ENCODE assay signal across 8 mouse cellular contexts in the genomic region with DNA sequence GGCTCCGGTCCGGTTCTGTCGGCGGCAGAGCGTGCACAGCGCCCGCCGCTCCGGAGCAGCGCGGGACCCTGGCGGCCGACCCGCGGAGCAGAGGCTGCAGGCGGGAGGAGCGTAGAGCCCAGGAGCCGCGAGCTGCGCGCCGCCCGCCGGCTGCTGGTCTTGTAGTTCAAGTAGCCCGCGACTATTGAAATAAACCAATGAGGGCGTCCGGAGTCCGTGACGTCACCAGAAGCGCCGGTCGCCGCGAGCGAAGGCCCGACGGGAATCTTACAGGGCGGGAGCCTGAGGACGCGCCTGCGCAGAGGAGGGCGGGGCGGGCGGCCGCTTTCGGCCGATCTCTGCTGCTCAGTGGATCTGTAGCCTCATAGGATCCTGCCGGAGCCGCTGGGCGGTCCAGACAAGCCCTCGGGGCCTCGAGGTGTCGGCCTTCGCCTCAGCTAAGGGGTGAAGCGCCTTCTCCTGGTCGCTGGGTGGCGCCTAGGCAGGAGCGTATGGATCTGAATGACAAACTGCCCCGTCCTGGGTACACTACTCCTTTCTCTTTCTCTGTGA. TPM values are rescaled to one million over a fixed set of nuclear protein-coding genes. Genes with fewer than 3 reads are reported as not detected.
DNase-seq lines count a peak whose midpoint lies in the region; ATAC-seq and TF ChIP-seq lines count a peak whose summit lies in the region.

A gene (minus strand): TSS at position 324 of the 552 bp plus-strand sequence.

- peak within 1 kb of the TSS; percentile 95 for H3K4me2 ChIP-seq in heart, embryonic 12.5 days
- H3K4me2 ChIP-seq in kidney, postnatal 0 days (ENCODE audit: low read length): peak within 1 kb of the TSS; percentile 97
- H3K4me2 ChIP-seq in liver, embryonic 11.5 days: peak within 1 kb of the TSS; percentile 89
- H3K4me2 ChIP-seq in stomach, embryonic 14.5 days (replicated peaks; ENCODE audit: low read depth, low read length): peak within 1 kb of the TSS; percentile 73

- H3K4me1 ChIP-seq in heart, embryonic 12.5 days (replicated peaks): peaks cover 20% of the 10 kb centered on the region
- H3K4me1 ChIP-seq in kidney, postnatal 0 days (replicated peaks; ENCODE audit: insufficient read depth, low read length): peaks cover 14% of the 10 kb centered on the region
- peaks cover 11% of the 10 kb centered on the region; the same call in 1 of the 2 replicates for H3K4me1 ChIP-seq in liver, embryonic 11.5 days (replicated peaks; ENCODE audit: control insufficient read depth, insufficient read depth, low read length)
- peaks cover 6% of the 10 kb centered on the region; the same call in 1 of the 2 replicates for H3K4me1 ChIP-seq in stomach, embryonic 14.5 days (ENCODE audit: control insufficient read depth, insufficient read depth, low read length)

- no peaks in the 10 kb centered on the region for H3K9me3 ChIP-seq in heart, embryonic 12.5 days (replicated peaks)
- H3K9me3 ChIP-seq in kidney, postnatal 0 days (replicated peaks; ENCODE audit: low read length): no peaks in the 10 kb centered on the region
- H3K9me3 ChIP-seq in liver, embryonic 11.5 days (ENCODE audit: control insufficient read depth, low read length): no peaks in the 10 kb centered on the region
- H3K9me3 ChIP-seq in stomach, embryonic 14.5 days (ENCODE audit: control insufficient read depth, low read depth, low read length): no peaks in the 10 kb centered on the region

- H3K27me3 ChIP-seq in heart, embryonic 12.5 days (replicated peaks): no peaks in the 10 kb centered on the region
- H3K27me3 ChIP-seq in kidney, postnatal 0 days (ENCODE audit: insufficient read depth, low read length): no peaks in the 10 kb centered on the region
- no peaks in the 10 kb centered on the region for H3K27me3 ChIP-seq in liver, embryonic 11.5 days (replicated peaks; ENCODE audit: control insufficient read depth, insufficient read depth, low read length)
- H3K27me3 ChIP-seq in stomach, embryonic 14.5 days (ENCODE audit: control insufficient read depth, insufficient read depth, low read length): no peaks in the 10 kb centered on the region

- TF ChIP-seq CTCF in kidney, postnatal 0 days (IDR thresholded peaks at IDR 0.05; ENCODE audit: low read depth): peak; percentile 76

- H3K36me3 ChIP-seq in heart, embryonic 12.5 days: peaks cover 24% of the 10 kb centered on the region
- H3K36me3 ChIP-seq in kidney, postnatal 0 days (ENCODE audit: insufficient read depth, low read length): peaks cover 14% of the 10 kb centered on the region; the same call in 1 of the 2 replicates
- peaks cover 20% of the 10 kb centered on the region for H3K36me3 ChIP-seq in liver, embryonic 11.5 days (ENCODE audit: control insufficient read depth, insufficient read depth, low read length)
- H3K36me3 ChIP-seq in stomach, embryonic 14.5 days (ENCODE audit: control insufficient read depth, insufficient read depth, low read length): peaks cover 28% of the 10 kb centered on the region

- peak; percentile 94 for ATAC-seq in erythroid progenitor cell, adult 5-6 weeks (replicated peaks; ENCODE audit: low FRiP score, poor library complexity, severe bottlenecking)
- ATAC-seq in heart, embryonic 12.5 days (ENCODE audit: insufficient number of reproducible peaks, low FRiP score): peak; percentile 100
- ATAC-seq in kidney, postnatal 0 days (replicated peaks; ENCODE audit: low FRiP score, low read depth): peak; percentile 100
- peak; percentile 98 for ATAC-seq in liver, embryonic 11.5 days (replicated peaks; ENCODE audit: low FRiP score)
- ATAC-seq in stomach, embryonic 14.5 days (ENCODE audit: insufficient number of reproducible peaks, insufficient read depth, low FRiP score, low read depth): peak; percentile 100

- peak; percentile 99 for DNase-seq in CD4-positive helper T cell, adult 2 months (ENCODE audit: low read depth, low spot score)
- DNase-seq in brain, embryonic 18.5 days (ENCODE audit: low read depth, low spot score): peak; percentile 78
- peak; percentile 98 for DNase-seq in kidney, postnatal 0 days (ENCODE audit: low spot score)
- peak; percentile 97 for DNase-seq in liver, embryonic 11.5 days (ENCODE audit: low spot score)
- peak; percentile 97 for DNase-seq in naive thymus-derived CD4-positive, alpha-beta T cell, adult 2 months (ENCODE audit: low read depth)

- peak within 1 kb of the TSS; percentile 98 for H3K4me3 ChIP-seq in heart, embryonic 12.5 days
- peak within 1 kb of the TSS; percentile 75 for H3K4me3 ChIP-seq in kidney, postnatal 0 days (replicated peaks; ENCODE audit: low read depth, low read length)
- peak within 1 kb of the TSS; percentile 98 for H3K4me3 ChIP-seq in liver, embryonic 11.5 days (ENCODE audit: low read depth, low read length)
- H3K4me3 ChIP-seq in stomach, embryonic 14.5 days (ENCODE audit: low read depth, low read length): peak within 1 kb of the TSS; percentile 91

- peak within 1 kb of the TSS; percentile 95 for H3K9ac ChIP-seq in heart, embryonic 12.5 days
- H3K9ac ChIP-seq in kidney, postnatal 0 days (ENCODE audit: low read depth, low read length): peak within 1 kb of the TSS; percentile 76
- peak within 1 kb of the TSS; percentile 99 for H3K9ac ChIP-seq in liver, embryonic 11.5 days (ENCODE audit: low read depth, low read length)
- H3K9ac ChIP-seq in stomach, embryonic 14.5 days (replicated peaks; ENCODE audit: low read depth, low read length): peak within 1 kb of the TSS; percentile 85

- H3K27ac ChIP-seq in heart, embryonic 12.5 days (ENCODE audit: poor library complexity, severe bottlenecking): peak within 1 kb of the TSS; percentile 86
- peak within 1 kb of the TSS; percentile 66 for H3K27ac ChIP-seq in kidney, postnatal 0 days
- peak within 1 kb of the TSS; percentile 92 for H3K27ac ChIP-seq in liver, embryonic 11.5 days (ENCODE audit: low read depth, low read length)
- H3K27ac ChIP-seq in stomach, embryonic 14.5 days (ENCODE audit: low read length): peak within 1 kb of the TSS; percentile 79

- under 1% methylated on average over 57 of the region's 60 CpGs for WGBS in heart, embryonic 12.5 days
- WGBS in kidney, postnatal 0 days: under 1% methylated on average over 60 of the region's 60 CpGs
- under 1% methylated on average over 60 of the region's 60 CpGs for WGBS in liver, embryonic 11.5 days
- WGBS in stomach, embryonic 14.5 days: 0% methylated on average over 60 of the region's 60 CpGs

RNA-seq across cellular contexts. Expression of the gene that starts here (rescaled TPM):
- total RNA-seq in erythroid progenitor cell, adult 5-6 weeks (2015; ENCODE audit: low replicate concordance): 790 and 816 TPM in 2 replicates
- total RNA-seq in erythroid progenitor cell, adult 5-6 weeks (2017; ENCODE audit: low replicate concordance): 704 and 952 TPM in 2 replicates
- polyA plus RNA-seq in heart, embryonic 12.5 days (2016; fragmentation: Nextera tagmentation; extraction: Ambion mirVana): 194 and 199 TPM in 2 replicates
- polyA plus RNA-seq in kidney, postnatal 0 days (2015; fragmentation: Nextera tagmentation; extraction: Ambion mirVana): 74.9 and 81.3 TPM in 2 replicates
- polyA plus RNA-seq in liver, embryonic 11.5 days (2014; fragmentation: Nextera tagmentation; extraction: Ambion mirVana): 299 and 337 TPM in 2 replicates
- 196 and 200 TPM in 2 replicates for polyA plus RNA-seq in stomach, embryonic 14.5 days (2014; fragmentation: Nextera tagmentation; extraction: Ambion mirVana)

Comparison
In these comparisons a context has a peak if more than half of its experiments do, and no peak if none do; other contexts are left out.
1. Peak in every context shown above with its lines: DNase-seq, ATAC-seq, H3K4me3 ChIP-seq and H3K27ac ChIP-seq.